Mouse (Mus musculus) embryonic facial prominence, embryonic 10.5 days (tissue): ENCODE measurements at regions not wholly inside any gene's neighbourhood (a gene's known extent, or its start where the extent isn't known, plus 50 kb on each side); places are given as distances from the start of the nearest gene placed in this dataset.

ENCODE experiments used
- DNase-seq: peaks from one replicate; pipeline ENCODE4 v3.0.0-alpha.2; 2017; ENCODE audit warnings: low spot score
- H3K27ac ChIP-seq: fragments of 300-500 bp; sonication (generic); replicated peaks from 2 replicates; pipeline ENCODE4 v1.5.1; 2016; ENCODE audit warnings: mild to moderate bottlenecking
- H3K27me3 ChIP-seq: fragments of 300-500 bp; sonication (generic); replicated peaks from 2 replicates; pipeline ENCODE4 v1.6.1; 2016; ENCODE audit warnings: low read depth, mild to moderate bottlenecking; ENCODE audit not compliant: poor library complexity, severe bottlenecking
- H3K36me3 ChIP-seq: fragments of 300-500 bp; sonication (generic); replicated peaks from 2 replicates; pipeline ENCODE4 v1.6.1; 2016; ENCODE audit warnings: mild to moderate bottlenecking, moderate library complexity
- H3K4me1 ChIP-seq: fragments of 300-500 bp; sonication (generic); 2 replicates; pipeline ENCODE4 v1.6.1; 2016
- H3K4me3 ChIP-seq: fragments of 300-500 bp; sonication (generic); 2 replicates; pipeline ENCODE4 v1.5.1; 2016; ENCODE audit warnings: mild to moderate bottlenecking, moderate library complexity
- H3K9me3 ChIP-seq: fragments of 300-500 bp; sonication (generic); 2 replicates; pipeline ENCODE4 v1.6.1; 2016; ENCODE audit warnings: mild to moderate bottlenecking
- WGBS: fragments of 180-500 bp; shearing (Covaris S2); methylation state at CpG from one replicate; pipeline ENCODE4 v1.1.7; 2016; 5-methylcytosine and 5-hydroxymethylcytosine counted together

DNA sequence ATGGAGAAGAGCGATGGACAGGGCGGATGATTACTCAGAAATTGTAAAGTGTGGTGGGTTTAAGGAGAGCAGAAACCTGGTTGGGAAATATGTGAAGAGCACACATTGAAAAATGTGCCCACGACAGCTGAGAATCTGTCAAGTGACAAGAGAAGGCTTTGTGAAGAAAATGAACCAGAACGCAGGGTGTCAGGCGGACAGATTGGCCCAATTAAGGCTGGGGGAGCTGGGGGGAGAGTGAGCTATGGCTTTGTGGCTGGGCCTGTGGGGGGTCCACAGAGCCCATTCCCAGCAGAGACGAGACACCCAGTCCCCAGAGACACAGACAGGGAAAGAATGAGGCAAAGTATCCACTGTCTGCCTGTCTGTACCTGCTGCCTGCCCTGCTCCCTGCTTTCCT, 153.3 kb downstream of the Shq1 start:
- peaks cover 94% of the 10 kb centered on the region for H3K27me3 ChIP-seq
- H3K27ac ChIP-seq = no peak overlapping the region

DNA sequence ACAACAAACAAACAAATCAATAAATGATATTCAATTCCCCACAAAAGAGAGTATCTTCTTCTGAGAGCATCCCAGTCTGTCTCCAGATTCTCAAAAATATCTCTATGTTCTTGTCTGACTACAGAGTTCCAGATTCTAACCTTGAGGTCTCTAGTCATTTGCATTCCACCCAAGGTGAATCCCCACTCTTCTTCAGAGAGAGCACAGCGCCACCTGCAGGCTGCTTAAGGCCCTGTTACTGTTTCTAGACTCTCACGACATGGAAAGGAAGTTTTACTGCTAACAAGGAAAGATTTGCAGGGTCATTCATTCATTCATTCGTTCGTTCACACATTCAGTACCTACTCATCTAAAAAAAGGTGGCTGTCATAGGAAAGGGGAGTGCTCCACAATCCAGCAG, 158.3 kb downstream of the Shq1 start:
- WGBS = 61% methylated on average over 4 of the region's 4 CpGs
- Histone ChIP-seq H3K4me3 (no peak overlapping the region), H3K27me3 (peaks cover 62% of the 10 kb centered on the region), H3K27ac (no peak overlapping the region), H3K9me3 (peaks cover 5% of the 10 kb centered on the region; the same call in 1 of the 2 replicates), H3K4me1 (peaks cover 12% of the 10 kb centered on the region), H3K36me3 (no peaks in the 10 kb centered on the region)
- DNase-seq = peak; percentile 34

More for the DNA sequence above, 153.3 kb downstream of the Shq1 start:
- WGBS = 68% methylated on average over 6 of the region's 6 CpGs
- DNase-seq = no peak
- Histone ChIP-seq H3K4me3 (no peak overlapping the region), H3K36me3 (no peaks in the 10 kb centered on the region), H3K9me3 (0 out of 2 replicates have a peak, but pooled peaks cover under 1% of the 10 kb centered on the region), H3K4me1 (peaks cover 37% of the 10 kb centered on the region)

- Histone ChIP-seq H3K27ac (no peak overlapping the region), H3K9me3 (peaks cover 5% of the 10 kb centered on the region; the same call in 1 of the 2 replicates), H3K36me3 (no peaks in the 10 kb centered on the region), H3K27me3 (peaks cover 63% of the 10 kb centered on the region), H3K4me3 (no peak overlapping the region), H3K4me1 (no peaks in the 10 kb centered on the region; the same call in 1 of the 2 replicates)
- WGBS = 90% methylated on average over 4 of the region's 4 CpGs
- no peak for DNase-seq
These were observed 160.3 kb downstream of the Shq1 start for GRCm38 (mm10) chr6:100510676-100511075.

DNA sequence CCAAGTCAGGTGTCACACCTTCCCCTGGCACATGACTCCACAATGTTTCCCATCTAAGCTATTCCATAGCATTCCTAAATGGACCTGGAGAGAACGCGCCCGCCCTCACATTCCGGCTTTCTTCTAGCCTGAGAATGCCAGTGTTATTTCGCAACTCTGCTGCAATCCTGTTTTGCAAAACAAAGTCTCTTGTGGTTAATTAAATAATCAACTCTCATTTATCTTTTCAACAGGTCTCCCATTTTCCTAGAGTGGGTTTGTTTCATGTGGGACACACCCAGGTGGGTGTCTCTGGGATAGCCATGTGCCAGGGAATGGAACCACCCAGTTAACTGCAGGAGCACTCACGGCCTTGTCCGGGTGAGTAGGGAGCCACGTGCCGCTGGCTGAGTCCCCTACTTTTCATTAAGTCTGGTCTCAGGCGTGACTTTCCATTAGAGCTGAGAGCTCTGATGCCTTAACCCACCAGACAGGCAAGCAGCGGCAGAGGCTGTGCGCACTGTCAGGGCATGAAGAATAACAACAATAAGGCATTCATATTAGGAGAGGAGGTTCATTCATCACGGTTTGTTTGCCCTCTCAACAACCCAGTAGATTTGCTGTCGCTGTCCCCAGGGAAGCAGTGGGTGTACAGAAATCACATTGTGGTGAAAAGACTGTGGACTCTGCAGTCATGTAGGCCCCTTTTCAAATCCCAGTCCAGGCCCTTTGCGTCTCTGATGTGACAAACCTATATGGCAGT, 165.3 kb downstream of the Shq1 start:
- no peak overlapping the region for H3K4me3 ChIP-seq
- no peaks in the 10 kb centered on the region for H3K36me3 ChIP-seq
- 66% methylated on average over 15 of the region's 15 CpGs for WGBS
- no peaks in the 10 kb centered on the region for H3K9me3 ChIP-seq
- H3K27me3 ChIP-seq = peaks cover 79% of the 10 kb centered on the region
- no peak for DNase-seq
- peaks cover 35% of the 10 kb centered on the region for H3K4me1 ChIP-seq
- H3K27ac ChIP-seq = no peak overlapping the region

DNA sequence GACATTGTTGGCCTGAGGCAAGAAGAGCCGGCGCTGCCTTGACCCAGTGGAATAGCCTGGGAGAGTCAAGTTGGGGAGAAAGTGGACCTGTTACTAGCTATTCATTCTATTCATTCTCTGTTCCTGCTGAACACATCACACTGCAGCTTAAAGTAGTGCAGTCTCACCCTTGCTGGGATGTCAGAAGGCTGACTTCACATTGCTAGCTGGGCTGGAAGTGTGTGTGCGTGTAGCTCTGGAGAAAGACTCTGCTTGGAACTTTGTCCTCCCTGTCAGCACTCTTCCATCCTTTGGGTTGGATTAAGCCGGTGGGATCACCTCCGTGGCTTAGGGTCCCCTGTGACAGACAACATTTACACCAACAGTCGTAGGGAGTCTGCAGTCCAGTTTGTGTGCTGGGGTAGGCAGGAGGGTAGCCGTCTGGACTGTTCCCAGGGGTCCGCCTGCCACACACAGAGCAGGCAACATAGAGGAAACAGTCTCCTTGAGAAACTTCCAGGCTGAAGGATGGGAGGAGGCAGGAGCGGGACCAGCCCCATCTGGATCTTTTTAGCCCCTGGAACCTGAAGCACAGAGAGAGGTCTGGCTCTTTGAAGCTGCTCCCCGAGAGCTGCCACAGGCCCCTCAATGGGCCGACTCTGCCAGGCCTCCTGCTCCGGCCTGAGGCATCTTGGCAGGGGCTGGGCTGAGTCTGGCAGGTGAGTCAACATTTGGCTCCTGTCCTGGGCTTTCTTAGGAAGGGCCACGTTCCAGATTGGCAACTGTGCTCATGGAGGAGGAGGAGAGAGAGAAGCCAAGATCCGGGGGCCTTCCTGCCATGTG, 167.8 kb downstream of the Shq1 start:
- Histone ChIP-seq H3K4me3 (no peak overlapping the region), H3K4me1 (peaks cover 57% of the 10 kb centered on the region), H3K27ac (peak overlapping the region; percentile 40), H3K36me3 (no peaks in the 10 kb centered on the region), H3K9me3 (no peaks in the 10 kb centered on the region), H3K27me3 (peaks cover 97% of the 10 kb centered on the region)
- DNase-seq = peak; percentile 75
- WGBS = 42% methylated on average over 14 of the region's 14 CpGs

DNA sequence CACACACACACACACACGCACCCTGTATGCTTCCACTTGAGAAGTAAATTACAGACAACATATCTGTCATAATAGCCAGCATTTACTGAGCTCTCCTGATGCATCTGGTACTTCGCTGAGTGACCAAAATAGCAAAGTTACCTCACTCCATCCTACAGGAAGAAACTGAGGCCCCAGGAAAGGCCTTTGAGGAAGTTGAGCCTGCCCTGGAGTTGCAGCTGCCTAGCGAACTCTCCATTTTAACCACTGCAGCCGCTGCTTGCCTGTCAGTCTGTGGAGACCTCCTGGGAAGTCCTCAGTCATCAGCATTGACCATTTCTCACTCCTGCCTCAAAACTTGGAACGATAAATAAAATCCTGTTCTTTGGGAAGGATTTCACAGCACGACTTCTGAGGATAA, 168.8 kb downstream of the Shq1 start:
- Histone ChIP-seq H3K36me3 (no peaks in the 10 kb centered on the region), H3K27ac (0 out of 2 replicates have a peak overlapping the region, but pooled peaks have one; percentile 40), H3K27me3 (peaks cover 89% of the 10 kb centered on the region), H3K4me1 (peaks cover 61% of the 10 kb centered on the region), H3K4me3 (no peak overlapping the region), H3K9me3 (no peaks in the 10 kb centered on the region)
- DNase-seq = no peak
- WGBS = 41% methylated on average over 6 of the region's 6 CpGs

DNA sequence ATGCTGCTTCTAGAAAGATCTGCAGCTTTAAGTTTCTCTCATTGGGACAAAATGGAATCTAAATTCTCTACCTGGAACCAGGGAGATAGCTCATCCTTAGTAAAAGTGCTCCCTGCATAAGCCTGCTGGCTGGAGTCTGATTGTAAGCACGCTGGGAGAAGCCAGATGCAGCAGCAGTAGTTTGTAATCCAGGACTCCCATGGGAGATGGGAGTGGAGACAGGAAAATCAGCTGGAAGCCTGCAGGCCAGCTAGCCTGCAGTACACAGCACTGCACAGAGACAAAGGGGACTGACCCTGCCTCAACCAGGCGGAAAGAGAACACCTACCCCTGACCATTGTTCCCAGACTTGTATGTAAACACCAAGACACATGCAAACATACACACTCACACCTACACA, 170.2 kb downstream of the Shq1 start:
- no peak overlapping the region for H3K4me3 ChIP-seq
- peaks cover 85% of the 10 kb centered on the region for H3K27me3 ChIP-seq
- no peak for DNase-seq
- H3K9me3 ChIP-seq = no peaks in the 10 kb centered on the region
- H3K36me3 ChIP-seq = no peaks in the 10 kb centered on the region
- H3K4me1 ChIP-seq = peaks cover 61% of the 10 kb centered on the region
- 48% methylated on average over 2 of the region's 2 CpGs for WGBS
- H3K27ac ChIP-seq = peak overlapping the region; percentile 44; the same call in 1 of the 2 replicates

GRCm38 (mm10) chr6:100500060-100500459, 170.9 kb downstream of the Shq1 start:
- no peak overlapping the region for H3K4me3 ChIP-seq
- H3K36me3 ChIP-seq = no peaks in the 10 kb centered on the region
- 64% methylated on average over 8 of the region's 8 CpGs for WGBS
- no peak for DNase-seq
- peaks cover 63% of the 10 kb centered on the region for H3K4me1 ChIP-seq
- peaks cover 85% of the 10 kb centered on the region for H3K27me3 ChIP-seq
- 0 out of 2 replicates have a peak overlapping the region, but pooled peaks have one; percentile 35 for H3K27ac ChIP-seq
- H3K9me3 ChIP-seq = no peaks in the 10 kb centered on the region

DNA sequence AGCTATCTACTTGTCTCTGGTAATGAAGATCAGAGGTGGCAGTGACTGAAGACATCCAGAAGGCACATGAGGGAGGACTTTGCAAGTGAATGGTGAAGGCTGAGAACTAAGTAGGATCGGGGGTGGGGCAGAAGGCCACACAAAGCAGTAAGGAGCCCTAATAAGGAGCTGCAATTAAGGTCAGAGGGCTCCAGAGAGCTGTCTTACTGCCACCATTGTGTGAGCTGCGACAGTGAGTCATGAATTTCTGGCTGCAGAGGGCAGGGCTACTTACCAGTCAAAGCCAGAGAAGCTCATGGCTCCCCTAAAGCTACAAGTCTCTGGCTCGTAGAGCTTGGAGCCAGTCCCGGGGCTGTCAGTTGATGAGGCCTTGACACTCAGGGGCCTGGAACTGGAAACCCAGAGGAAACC, 172.1 kb downstream of the Shq1 start:
- 25% methylated on average over 4 of the region's 4 CpGs for WGBS
- H3K36me3 ChIP-seq = no peaks in the 10 kb centered on the region
- H3K27ac ChIP-seq = no peak overlapping the region
- H3K9me3 ChIP-seq = no peaks in the 10 kb centered on the region
- peaks cover 63% of the 10 kb centered on the region for H3K4me1 ChIP-seq
- no peak overlapping the region for H3K4me3 ChIP-seq
- H3K27me3 ChIP-seq = peaks cover 83% of the 10 kb centered on the region
- DNase-seq = no peak

- Histone ChIP-seq H3K4me1 (peaks cover 55% of the 10 kb centered on the region), H3K9me3 (no peaks in the 10 kb centered on the region), H3K27me3 (peaks cover 83% of the 10 kb centered on the region), H3K36me3 (no peaks in the 10 kb centered on the region), H3K4me3 (no peak overlapping the region), H3K27ac (no peak overlapping the region)
- no peak for DNase-seq
- WGBS = 69% methylated on average over 2 of the region's 2 CpGs
These were observed 172.8 kb downstream of the Shq1 start for GRCm38 (mm10) chr6:100498126-100498525.

- H3K9me3 ChIP-seq = no peaks in the 10 kb centered on the region
- H3K36me3 ChIP-seq = no peaks in the 10 kb centered on the region
- peaks cover 68% of the 10 kb centered on the region for H3K27me3 ChIP-seq
- DNase-seq = no peak
- H3K4me1 ChIP-seq = peaks cover 35% of the 10 kb centered on the region
- no peak overlapping the region for H3K4me3 ChIP-seq
- no peak overlapping the region for H3K27ac ChIP-seq
These were observed 174.8 kb downstream of the Shq1 start for GRCm38 (mm10) chr6:100496135-100496534.

- 73% methylated on average over 12 of the region's 12 CpGs for WGBS
- Histone ChIP-seq H3K4me1 (peaks cover 25% of the 10 kb centered on the region), H3K9me3 (no peaks in the 10 kb centered on the region), H3K4me3 (no peak overlapping the region), H3K27ac (no peak overlapping the region), H3K36me3 (no peaks in the 10 kb centered on the region), H3K27me3 (peaks cover 62% of the 10 kb centered on the region)
- DNase-seq = peak; percentile 30
These were observed 175.8 kb downstream of the Shq1 start for GRCm38 (mm10) chr6:100495131-100495530.

GRCm38 (mm10) chr6:100493558-100493957, 177.4 kb downstream of the Shq1 start:
- no peaks in the 10 kb centered on the region for H3K9me3 ChIP-seq
- peaks cover 13% of the 10 kb centered on the region for H3K4me1 ChIP-seq
- H3K4me3 ChIP-seq = no peak overlapping the region
- no peaks in the 10 kb centered on the region for H3K36me3 ChIP-seq
- 64% methylated on average over 1 of the region's 1 CpGs for WGBS
- peaks cover 54% of the 10 kb centered on the region for H3K27me3 ChIP-seq
- H3K27ac ChIP-seq = no peak overlapping the region
- no peak for DNase-seq
